Mouse (Mus musculus) bone marrow, adult 2 months (tissue): ENCODE data around the gene Krtap1-4. TPM values are rescaled to one million over a fixed set of nuclear protein-coding genes. Genes with fewer than 3 reads are reported as not detected.
"Not testable (repeated sequence)": the region's sequence is repeated elsewhere in the genome, so short reads cannot be mapped to it uniquely, and the experiment has no call there.

Experiments used
- H3K27ac ChIP-seq: fragments of 200-500 bp; 2 replicates; pipeline ENCODE4 v1.5.1; 2012; ENCODE audit warnings: low read depth, mild to moderate bottlenecking, control low read depth, inconsistent platforms, low read length; ENCODE audit not compliant: control insufficient read depth, poor library complexity, insufficient read depth
- H3K4me1 ChIP-seq: fragments of 200-500 bp; 2 replicates; pipeline ENCODE4 v1.6.1; 2011; ENCODE audit warnings: low read length; ENCODE audit not compliant: control insufficient read depth, insufficient read depth
- H3K4me3 ChIP-seq: fragments of 200-500 bp; replicated peaks from 2 replicates; pipeline ENCODE3; 2011; ENCODE audit warnings: mild to moderate bottlenecking, low read depth, low read length, control low read depth; ENCODE audit not compliant: control insufficient read depth
- CTCF ChIP-seq: fragments of 200-500 bp; IDR thresholded peaks from 2 replicates; pipeline ENCODE4 v1.5.1; 2011; ENCODE audit warnings: low read length, control low read depth; ENCODE audit not compliant: control insufficient read depth, insufficient read depth
- POLR2A ChIP-seq: fragments of 200-500 bp; IDR thresholded peaks from 2 replicates; pipeline ENCODE4 v1.6.1; 2011; ENCODE audit warnings: low read depth, mild to moderate bottlenecking, control low read depth, low read length, borderline replicate concordance; ENCODE audit not compliant: control insufficient read depth
- WGBS: fragments of 180-500 bp; shearing (Covaris S2); methylation state at CpG from one replicate; pipeline ENCODE4 v1.1.7; 2018; 5-methylcytosine and 5-hydroxymethylcytosine counted together
- polyA plus RNA-seq: library from polyadenylated mRNA; stranded (reverse); fragments of >200 nt; gene quantifications from 2 replicates; pipeline ENCODE4 v1.2.4, GENCODE M21; 2011; ENCODE audit warnings: low replicate concordance; ENCODE audit not compliant: missing spikeins, insufficient read depth, insufficient read length

The Krtap1-4 gene
- polyA plus RNA-seq: not detected in 2 replicates

GRCm38 (mm10) chr11:99583245-99583704 is at the start of gene Krtap1-4:
TSS of gene Krtap1-4 (minus strand) at chr11:99583654.
- no peak for TF ChIP-seq POLR2A
- TF ChIP-seq CTCF: no peak
- WGBS: 75% methylated on average over 5 of the region's 5 CpGs
- H3K27ac ChIP-seq: no peak within 1 kb of the TSS
- H3K4me3 ChIP-seq: no peak within 1 kb of the TSS
- H3K4me1 ChIP-seq: no peaks in the 10 kb centered on the region

- Histone ChIP-seq H3K27ac (no peak overlapping the region), H3K4me3 (no peak overlapping the region), H3K4me1 (no peaks in the 10 kb centered on the region)
- WGBS: 63% methylated on average over 3 of the region's 3 CpGs
- TF ChIP-seq CTCF: no peak
- TF ChIP-seq POLR2A: no peak
Observed at GRCm38 (mm10) chr11:99630890-99631289, 47.4 kb upstream of the Krtap1-4 start.

- 81% methylated on average over 4 of the region's 4 CpGs for WGBS
- Histone ChIP-seq H3K4me1 (no peaks in the 10 kb centered on the region), H3K27ac (no peak within 1 kb of the TSS)
Observed at GRCm38 (mm10) chr11:99628138-99628537, 44.7 kb upstream of the Krtap1-4 start, which contains the start of gene Krtap4-1. TSS of gene Krtap4-1 (minus strand) at chr11:99628238.

GRCm38 (mm10) chr11:99620335-99620734 is 36.9 kb upstream of the Krtap1-4 start, which contains the start of gene Gm11562:
TSS of gene Gm11562 (minus strand) at chr11:99620435.
- H3K4me1 ChIP-seq: no peaks in the 10 kb centered on the region

More at GRCm38 (mm10) chr11:99628138-99628537, 44.7 kb upstream of the Krtap1-4 start, which contains the start of gene Krtap4-1:
- no peak within 1 kb of the TSS for H3K4me3 ChIP-seq
- no peak for TF ChIP-seq POLR2A
- no peak for TF ChIP-seq CTCF

GRCm38 (mm10) chr11:99614796-99615363 is 31.4 kb upstream of the Krtap1-4 start, which contains the start of gene Krtap2-4:
TSS of gene Krtap2-4 (minus strand) at chr11:99614846.
- TF ChIP-seq POLR2A (no peak), CTCF (no peak)
- WGBS: 53% methylated on average over 3 of the region's 3 CpGs
- Histone ChIP-seq H3K27ac (no peak within 1 kb of the TSS), H3K4me3 (no peak within 1 kb of the TSS), H3K4me1 (no peaks in the 10 kb centered on the region)

More at GRCm38 (mm10) chr11:99620335-99620734, 36.9 kb upstream of the Krtap1-4 start, which contains the start of gene Gm11562:
- WGBS: 69% methylated on average over 2 of the region's 2 CpGs
- Histone ChIP-seq H3K27ac (no peak within 1 kb of the TSS), H3K4me3 (no peak within 1 kb of the TSS)
- TF ChIP-seq POLR2A (no peak), CTCF (no peak)

GRCm38 (mm10) chr11:99610089-99610488 is 26.6 kb upstream of the Krtap1-4 start, which contains the start of gene Gm11937:
TSS of gene Gm11937 (minus strand) at chr11:99610189.
- not testable (repeated sequence) for H3K4me3 ChIP-seq, H3K27ac ChIP-seq, H3K4me1 ChIP-seq
- 38% methylated on average over 2 of the region's 2 CpGs for WGBS

GRCm38 (mm10) chr11:99609126-99609525 is 25.7 kb upstream of the Krtap1-4 start:
- 63% methylated on average over 1 of the region's 1 CpGs for WGBS
- Histone ChIP-seq H3K4me1 (no peaks in the 10 kb centered on the region), H3K27ac (no peak overlapping the region), H3K4me3 (no peak overlapping the region)
- TF ChIP-seq POLR2A: no peak
- TF ChIP-seq CTCF: no peak

- WGBS: 43% methylated on average over 1 of the region's 1 CpGs
- H3K4me3 ChIP-seq, H3K4me1 ChIP-seq, H3K27ac ChIP-seq: not testable (repeated sequence)
Observed at GRCm38 (mm10) chr11:99603208-99603607, 19.8 kb upstream of the Krtap1-4 start, which contains the start of gene Gm11938. TSS of gene Gm11938 (minus strand) at chr11:99603308.

- not testable (repeated sequence) for H3K27ac ChIP-seq, H3K4me1 ChIP-seq, H3K4me3 ChIP-seq
- WGBS: 74% methylated on average over 6 of the region's 6 CpGs
Observed at GRCm38 (mm10) chr11:99597742-99598141, 14.3 kb upstream of the Krtap1-4 start, which contains the start of gene Krtap9-3. TSS of gene Krtap9-3 (minus strand) at chr11:99598105.
